Comparison of ENCODE assay signal across 22 mouse cellular contexts in the genomic region with DNA sequence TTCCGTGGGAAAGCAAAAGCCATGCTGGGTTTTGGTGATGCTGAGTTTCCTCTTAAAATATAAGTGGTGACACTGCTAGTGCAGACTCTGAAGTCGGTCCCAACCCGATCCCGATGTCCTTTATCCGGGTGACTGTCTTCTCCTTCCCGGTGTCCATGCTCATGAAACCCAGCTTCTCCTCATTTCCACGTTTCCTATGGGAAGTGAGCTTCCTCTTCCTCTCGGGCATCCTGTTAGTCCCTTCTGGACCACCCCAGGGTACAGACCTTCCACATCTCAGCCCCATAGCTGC. TPM values are rescaled to one million over a fixed set of nuclear protein-coding genes. Genes with fewer than 3 reads are reported as not detected.
DNase-seq lines count a peak whose midpoint lies in the region; ATAC-seq lines count a peak whose summit lies in the region.
"Had no signal": no experiment of that assay in that cellular context is flagged by ENCODE, and none has a peak within 500 bp of the region (broad histone marks: within the 10 kb centered on the region; RNA-seq: fewer than 3 reads in every experiment).

No protein-coding gene starts in this region.

- peaks cover 25% of the 10 kb centered on the region for H3K4me1 ChIP-seq in neural tube, embryonic 15.5 days
- H3K4me1 ChIP-seq in midbrain, embryonic 10.5 days: peaks cover 59% of the 10 kb centered on the region
- H3K4me1 ChIP-seq in midbrain, embryonic 14.5 days (ENCODE audit: control insufficient read depth, insufficient read depth, low read length): peaks cover 42% of the 10 kb centered on the region
- H3K4me1 ChIP-seq: embryonic facial prominence, embryonic 15.5 days; heart, embryonic 13.5 days had no signal

- no peak for ATAC-seq in neural tube, embryonic 15.5 days (ENCODE audit: low FRiP score)
- ATAC-seq in midbrain, embryonic 14.5 days (ENCODE audit: low FRiP score, low TSS enrichment): no peak
- ATAC-seq: forebrain, postnatal 0 days; intestine, embryonic 16.5 days had no signal

- 36% methylated on average over 8 of the region's 8 CpGs for WGBS in neural tube, embryonic 15.5 days
- 11% methylated on average over 8 of the region's 8 CpGs for WGBS in midbrain, embryonic 10.5 days
- 15% methylated on average over 8 of the region's 8 CpGs for whole genome bisulfite sequencing in midbrain, embryonic 14.5 days

- peaks cover 62% of the 10 kb centered on the region for H3K27me3 ChIP-seq in neural tube, embryonic 15.5 days (replicated peaks)
- H3K27me3 ChIP-seq in midbrain, embryonic 10.5 days (ENCODE audit: low read depth, poor library complexity, severe bottlenecking): peaks cover 98% of the 10 kb centered on the region
- H3K27me3 ChIP-seq in midbrain, embryonic 14.5 days (ENCODE audit: control insufficient read depth, insufficient read depth, low read length): peaks cover 29% of the 10 kb centered on the region; the same call in 1 of the 2 replicates

- no peak for DNase-seq in neural tube, embryonic 10.5 days (ENCODE audit: extremely low spot score, low spot score)
- no peak for DNase-seq in midbrain, embryonic 10.5 days (ENCODE audit: low spot score)
- DNase-seq in midbrain, embryonic 14.5 days: no peak
- no peak for DNase-seq in heart, postnatal 14 days
- no peak for DNase-seq in right cerebral cortex, postnatal 14 days
- DNase-seq in adrenal gland, adult 8-10 months: no peak
- DNase-seq: adrenal gland, postnatal 10 days; cerebellum, adult 11 months; cerebellum, adult 8-10 months; cerebellum, postnatal 14 days; embryo, embryonic 11 days; forebrain, postnatal 0 days; gastrocnemius, postnatal 25 days; heart, postnatal 4 days had no signal

- intact Hi-C loops in heart, postnatal 14 days (cut with DNase I): no loop called here

- H3K36me3 ChIP-seq in neural tube, embryonic 15.5 days: no peaks in the 10 kb centered on the region
- H3K36me3 ChIP-seq in midbrain, embryonic 10.5 days: no peaks in the 10 kb centered on the region
- no peaks in the 10 kb centered on the region for H3K36me3 ChIP-seq in midbrain, embryonic 14.5 days (ENCODE audit: control insufficient read depth, insufficient read depth, low read length)
- H3K36me3 ChIP-seq: embryonic facial prominence, embryonic 15.5 days; forebrain, embryonic 12.5 days; heart, embryonic 13.5 days had no signal

- H3K27ac ChIP-seq in neural tube, embryonic 15.5 days (replicated peaks): no peak overlapping the region
- peak overlapping the region; percentile 79 for H3K27ac ChIP-seq in midbrain, embryonic 10.5 days (replicated peaks)
- H3K27ac ChIP-seq in midbrain, embryonic 14.5 days (replicated peaks; ENCODE audit: low read depth, low read length): peak overlapping the region; percentile 71
- H3K27ac ChIP-seq: embryonic facial prominence, embryonic 15.5 days; forebrain, embryonic 12.5 days; heart, embryonic 13.5 days had no signal

- H3K9ac ChIP-seq in neural tube, embryonic 15.5 days (replicated peaks): 0 out of 2 replicates have a peak overlapping the region, but pooled peaks have one; percentile 9
- H3K9ac ChIP-seq in midbrain, embryonic 14.5 days (replicated peaks; ENCODE audit: low read length): no peak overlapping the region
- H3K9ac ChIP-seq: embryonic facial prominence, embryonic 15.5 days; forebrain, embryonic 12.5 days; forebrain, postnatal 0 days; heart, embryonic 13.5 days had no signal

- no peak overlapping the region for H3K4me2 ChIP-seq in neural tube, embryonic 15.5 days
- H3K4me2 ChIP-seq in midbrain, embryonic 14.5 days (ENCODE audit: low read length): no peak overlapping the region
- H3K4me2 ChIP-seq: embryonic facial prominence, embryonic 15.5 days; heart, embryonic 13.5 days had no signal

- no peak overlapping the region for H3K4me3 ChIP-seq in neural tube, embryonic 15.5 days (replicated peaks)
- peak overlapping the region; percentile 31 for H3K4me3 ChIP-seq in midbrain, embryonic 10.5 days
- no peak overlapping the region for H3K4me3 ChIP-seq in midbrain, embryonic 14.5 days (replicated peaks; ENCODE audit: low read depth, low read length)
- H3K4me3 ChIP-seq: embryonic facial prominence, embryonic 15.5 days; erythroblast, embryonic 14.5 days; forebrain, embryonic 12.5 days; heart, embryonic 13.5 days had no signal

- H3K9me3 ChIP-seq in neural tube, embryonic 15.5 days (replicated peaks): no peaks in the 10 kb centered on the region
- no peaks in the 10 kb centered on the region for H3K9me3 ChIP-seq in midbrain, embryonic 10.5 days (replicated peaks)
- no peaks in the 10 kb centered on the region for H3K9me3 ChIP-seq in midbrain, embryonic 14.5 days (ENCODE audit: control insufficient read depth, low read length)
- H3K9me3 ChIP-seq: embryonic facial prominence, embryonic 15.5 days; forebrain, embryonic 12.5 days; heart, embryonic 13.5 days had no signal

RNA-seq across cellular contexts. Expression of a gene that starts 13.4 kb away (rescaled TPM):
- polyA plus RNA-seq in neural tube, embryonic 15.5 days (2015; fragmentation: Nextera tagmentation; extraction: Ambion mirVana): 0.47 and 0.49 TPM in 2 replicates
- polyA plus RNA-seq in midbrain, embryonic 10.5 days (2016; fragmentation: Nextera tagmentation; extraction: Ambion mirVana): 1.0 and 2.4 TPM in 2 replicates
- polyA plus RNA-seq in midbrain, embryonic 14.5 days (2014; fragmentation: Nextera tagmentation; extraction: Ambion mirVana): 1.1 and 1.3 TPM in 2 replicates
- total RNA-seq in heart, postnatal 14 days (2021): under 1 TPM in 1 of 2 experiments, not detected in 1; 0.31 TPM
- 1 to 10 TPM in 2 of 4 experiments, under 1 TPM in 2; 0.44 to 1.6 (median 0.93) TPM for total RNA-seq in adrenal gland, adult 8-10 months (2022)
- total RNA-seq: common myeloid progenitor, adult 5-6 weeks; gastrocnemius, adult 18-20 months; gastrocnemius, postnatal 25 days had no signal
- polyA plus RNA-seq: erythroblast, embryonic 14.5 days had no signal

RNA-seq across cellular contexts. Expression of a gene that starts 18.6 kb away (rescaled TPM):
- 5.7 and 8.0 TPM in 2 replicates for polyA plus RNA-seq in neural tube, embryonic 15.5 days (2015; fragmentation: Nextera tagmentation; extraction: Ambion mirVana)
- polyA plus RNA-seq in midbrain, embryonic 10.5 days (2016; fragmentation: Nextera tagmentation; extraction: Ambion mirVana): 11.9 and 12.6 TPM in 2 replicates
- polyA plus RNA-seq in midbrain, embryonic 14.5 days (2014; fragmentation: Nextera tagmentation; extraction: Ambion mirVana): 6.9 and 7.4 TPM in 2 replicates
- 1 to 10 TPM; 6.2 to 6.6 TPM for total RNA-seq in heart, postnatal 14 days (2021)
- 10 to 100 TPM; 12.4 to 23.3 (median 14.7) TPM for total RNA-seq in adrenal gland, adult 8-10 months (2022)
